Mouse (Mus musculus) liver, embryonic 14.5 days (tissue): ENCODE results near the gene 1810043G02Rik.

ENCODE experiments used
- CTCF ChIP-seq: IDR thresholded peaks from 2 replicates; pipeline ENCODE4 v1.5.1; 2016; ENCODE audit warnings: antibody characterized with exemption, low read depth, control low read depth
- EP300 ChIP-seq: IDR thresholded peaks from 2 replicates; pipeline ENCODE4 v1.6.1; 2016; ENCODE audit warnings: antibody characterized with exemption, low read depth

DNA sequence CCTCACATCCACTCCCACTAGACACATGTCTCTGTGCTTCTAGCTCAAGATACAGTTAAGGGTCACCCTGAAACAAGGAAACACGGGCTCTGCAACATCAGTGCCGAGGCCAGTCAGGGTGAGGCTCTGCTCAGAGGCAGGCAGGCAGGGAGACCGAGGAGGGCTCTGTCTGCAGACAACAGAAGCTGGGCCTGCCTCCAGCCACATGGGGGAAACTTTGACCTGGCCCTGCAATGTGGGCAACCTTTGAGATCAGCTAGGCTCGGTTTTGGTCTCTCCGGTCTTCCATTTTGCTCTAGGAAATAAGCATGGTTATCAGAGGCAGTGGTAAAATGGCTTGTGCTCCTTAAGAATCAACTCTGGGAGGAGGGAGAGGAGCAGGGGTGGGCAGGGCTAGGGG is 38.0 kb downstream of the 1810043G02Rik start:
- no peak for TF ChIP-seq CTCF
- TF ChIP-seq EP300: no peak
